Mouse (Mus musculus) MEL (cell line): ENCODE data around the gene Krt34. TPM values are rescaled to one million over a fixed set of nuclear protein-coding genes. Genes with fewer than 3 reads are reported as not detected.

Source experiments
- DNase-seq: peaks from one replicate; pipeline ENCODE4 v3.0.0; 2011; ENCODE audit warnings: low read depth, low spot score
- H3K27ac ChIP-seq: 2 replicates; pipeline ENCODE4 v1.5.1; 2012; ENCODE audit warnings: low read depth, mild to moderate bottlenecking, control low read depth, low read length, moderate library complexity; ENCODE audit not compliant: control insufficient read depth
- H3K27me3 ChIP-seq, 2 experiments: fragments of 150-350 bp in 1 of 2; sonication (generic) in 1 of 2; 2 replicates each; pipeline ENCODE4 v1.6.1; 2012; ENCODE audit warnings: low read length in 2 of 2, mild to moderate bottlenecking in 2 of 2, improper control_type of control experiment in 1 of 2, moderate library complexity in 1 of 2; ENCODE audit not compliant: insufficient read depth in 2 of 2, control insufficient read depth in 1 of 2
- H3K36me3 ChIP-seq, 2 experiments: 2 replicates each; pipeline ENCODE4 v1.6.1; 2012 to 2014; ENCODE audit warnings: low read length in 2 of 2, improper control_type of control experiment in 1 of 2, inconsistent platforms in 1 of 2, mild to moderate bottlenecking in 1 of 2; ENCODE audit not compliant: insufficient read depth in 2 of 2, control insufficient read depth in 1 of 2
- H3K4me1 ChIP-seq, 2 experiments: fragments of 150-350 bp in 1 of 2; sonication (generic) in 1 of 2; 2 replicates each; pipeline ENCODE4 v1.6.1; 2012; ENCODE audit warnings: low read length in 2 of 2, improper control_type of control experiment in 1 of 2, mild to moderate bottlenecking in 1 of 2; ENCODE audit not compliant: insufficient read depth in 2 of 2, control insufficient read depth in 1 of 2
- H3K4me3 ChIP-seq, 2 experiments: fragments of 150-350 bp in 1 of 2; sonication (generic) in 1 of 2; 2 replicates each; pipeline ENCODE4 v1.5.1; 2012; ENCODE audit warnings: low read depth in 2 of 2, low read length in 2 of 2, mild to moderate bottlenecking in 2 of 2, moderate library complexity in 2 of 2, control low read depth in 1 of 2, improper control_type of control experiment in 1 of 2; ENCODE audit not compliant: control insufficient read depth in 1 of 2, insufficient read depth in 1 of 2
- H3K79me2 ChIP-seq: 2 replicates; pipeline ENCODE4 v1.6.1; 2012; ENCODE audit warnings: mild to moderate bottlenecking, low read length, moderate library complexity; ENCODE audit not compliant: control insufficient read depth, poor library complexity, insufficient read depth
- H3K9ac ChIP-seq: 2 replicates; pipeline ENCODE4 v1.6.1; 2012; ENCODE audit warnings: low read depth, mild to moderate bottlenecking, control low read depth, low read length, moderate library complexity; ENCODE audit not compliant: control insufficient read depth, poor library complexity, severe bottlenecking
- H3K9me3 ChIP-seq: fragments of 150-350 bp; sonication (generic); replicated peaks from 2 replicates; pipeline ENCODE4 v1.6.1; 2012; ENCODE audit warnings: mild to moderate bottlenecking, low read length, improper control_type of control experiment, moderate library complexity; ENCODE audit not compliant: insufficient read depth
- CHD1 ChIP-seq: IDR thresholded peaks from 2 replicates; pipeline ENCODE4 v1.6.1; 2012; ENCODE audit warnings: low read depth, mild to moderate bottlenecking, inconsistent platforms, low read length, improper control_type of control experiment
- CHD2 ChIP-seq: IDR thresholded peaks from 2 replicates; pipeline ENCODE4 v1.6.1; 2011; ENCODE audit warnings: low read length, improper control_type of control experiment
- E2F4 ChIP-seq: IDR thresholded peaks from 2 replicates; pipeline ENCODE4 v1.6.1; 2011; ENCODE audit warnings: low read depth, low read length, improper control_type of control experiment, borderline replicate concordance
- ELF1 ChIP-seq: IDR thresholded peaks from 2 replicates; pipeline ENCODE4 v1.6.1; 2014; ENCODE audit warnings: low read depth, mild to moderate bottlenecking, inconsistent platforms, low read length, improper control_type of control experiment, moderate library complexity
- ETS1 ChIP-seq: IDR thresholded peaks from 2 replicates; pipeline ENCODE4 v1.6.1; 2012; ENCODE audit warnings: low read depth, mild to moderate bottlenecking, inconsistent platforms, low read length, improper control_type of control experiment, moderate library complexity
- GATA1 ChIP-seq: IDR thresholded peaks from 2 replicates; pipeline ENCODE4 v1.6.1; 2011; ENCODE audit warnings: low read depth, low read length, improper control_type of control experiment
- MAZ ChIP-seq: IDR thresholded peaks from 2 replicates; pipeline ENCODE4 v1.6.1; 2012; ENCODE audit warnings: low read depth, mild to moderate bottlenecking, inconsistent platforms, low read length, improper control_type of control experiment
- MYC ChIP-seq: IDR thresholded peaks from 2 replicates; pipeline ENCODE4 v1.6.1; 2011; ENCODE audit warnings: low read depth, mild to moderate bottlenecking, low read length, improper control_type of control experiment, moderate library complexity
- POLR2AphosphoS2 ChIP-seq: IDR thresholded peaks from 2 replicates; pipeline ENCODE4 v1.6.1; 2011; ENCODE audit warnings: low read length, improper control_type of control experiment
- RAD21 ChIP-seq: IDR thresholded peaks from 2 replicates; pipeline ENCODE4 v1.6.1; 2011; ENCODE audit warnings: mild to moderate bottlenecking, low read depth, low read length, improper control_type of control experiment
- RCOR1 ChIP-seq: IDR thresholded peaks from 2 replicates; pipeline ENCODE4 v1.6.1; 2012; ENCODE audit warnings: low read depth, mild to moderate bottlenecking, inconsistent platforms, low read length, improper control_type of control experiment
- SMC3 ChIP-seq: IDR thresholded peaks from 2 replicates; pipeline ENCODE4 v1.6.1; 2011; ENCODE audit warnings: low read depth, low read length, improper control_type of control experiment
- TAL1 ChIP-seq: IDR thresholded peaks from 2 replicates; pipeline ENCODE4 v1.6.1; 2012; ENCODE audit warnings: mild to moderate bottlenecking, inconsistent platforms, low read length, moderate library complexity, mixed read lengths
- TCF12 ChIP-seq: IDR thresholded peaks from 2 replicates; pipeline ENCODE4 v1.6.1; 2014; ENCODE audit warnings: low read depth, mild to moderate bottlenecking, inconsistent platforms, low read length, improper control_type of control experiment, moderate library complexity
- UBTF ChIP-seq: IDR thresholded peaks from 2 replicates; pipeline ENCODE4 v1.6.1; 2012; ENCODE audit warnings: low read depth, mild to moderate bottlenecking, inconsistent platforms, low read length, improper control_type of control experiment, moderate library complexity, borderline replicate concordance; ENCODE audit not compliant: insufficient read depth
- USF1 ChIP-seq: IDR thresholded peaks from 2 replicates; pipeline ENCODE4 v1.6.1; 2014; ENCODE audit warnings: low read depth, mild to moderate bottlenecking, inconsistent platforms, low read length, improper control_type of control experiment, moderate library complexity
- ZKSCAN1 ChIP-seq: IDR thresholded peaks from 2 replicates; pipeline ENCODE4 v1.6.1; 2012; ENCODE audit warnings: low read depth, mild to moderate bottlenecking, inconsistent platforms, low read length, improper control_type of control experiment, moderate library complexity
- ZNF384 ChIP-seq: IDR thresholded peaks from 2 replicates; pipeline ENCODE4 v1.6.1; 2012; ENCODE audit warnings: low read depth, mild to moderate bottlenecking, inconsistent platforms, low read length, improper control_type of control experiment
- polyA plus RNA-seq, 2 experiments: library from polyadenylated mRNA; stranded (reverse) in 1 of 2; unstranded in 1 of 2; fragments of >175 nt in 1 of 2; fragments of >200 nt in 1 of 2; gene quantifications; 2 replicates each; pipeline versions ENCODE4 v1.2.1 to v1.2.4; 2012; ENCODE audit warnings: low replicate concordance in 2 of 2, low read depth in 1 of 2; ENCODE audit not compliant: insufficient read length in 2 of 2, insufficient read depth in 1 of 2, missing spikeins in 1 of 2
- total RNA-seq: library from RNA; depleted of rRNA; stranded (reverse); fragments of 300-350 nt; gene quantifications from 2 replicates; pipeline ENCODE4 v1.2.3, GENCODE M21; 2012

Krt34 gene
- total and polyA plus RNA-seq, 3 experiments = not detected

DNA sequence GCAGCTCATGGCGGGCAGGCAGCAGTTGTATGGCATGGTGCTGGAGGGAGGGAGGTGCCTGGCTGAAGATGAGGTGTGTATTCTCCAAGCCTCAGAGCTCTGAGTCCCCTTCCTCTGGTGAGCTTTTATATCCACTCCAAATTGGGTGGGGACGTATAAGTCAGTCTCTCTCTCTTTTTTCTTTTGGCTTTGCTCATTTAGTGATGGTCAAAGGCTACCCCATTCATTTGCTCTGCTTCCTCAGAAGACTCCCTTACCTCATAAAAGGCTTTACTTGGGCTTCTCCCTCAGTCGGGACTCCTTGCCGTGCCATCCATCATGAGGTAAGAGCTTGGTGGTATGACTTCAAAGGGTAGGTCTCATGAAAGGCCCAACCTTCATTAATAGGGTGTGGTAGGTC, 25.2 kb downstream of the Krt34 start, which contains the start of gene Krt33a:
Gene Krt33a, minus strand, starts transcription at position 101 of the 400 bp plus-strand sequence.
- Histone ChIP-seq H3K9ac (no peak within 1 kb of the TSS), H3K4me3 (no peak within 1 kb of the TSS), H3K79me2 (no peaks in the 10 kb centered on the region), H3K27me3 (no peaks in the 10 kb centered on the region), H3K27ac (no peak within 1 kb of the TSS), H3K4me1 (no peaks in the 10 kb centered on the region), H3K9me3 (no peaks in the 10 kb centered on the region), H3K36me3 (no peaks in the 10 kb centered on the region)
- no peak for DNase-seq
- TF ChIP-seq MAZ (no peak), POLR2AphosphoS2 (no peak), SMC3 (no peak)

DNA sequence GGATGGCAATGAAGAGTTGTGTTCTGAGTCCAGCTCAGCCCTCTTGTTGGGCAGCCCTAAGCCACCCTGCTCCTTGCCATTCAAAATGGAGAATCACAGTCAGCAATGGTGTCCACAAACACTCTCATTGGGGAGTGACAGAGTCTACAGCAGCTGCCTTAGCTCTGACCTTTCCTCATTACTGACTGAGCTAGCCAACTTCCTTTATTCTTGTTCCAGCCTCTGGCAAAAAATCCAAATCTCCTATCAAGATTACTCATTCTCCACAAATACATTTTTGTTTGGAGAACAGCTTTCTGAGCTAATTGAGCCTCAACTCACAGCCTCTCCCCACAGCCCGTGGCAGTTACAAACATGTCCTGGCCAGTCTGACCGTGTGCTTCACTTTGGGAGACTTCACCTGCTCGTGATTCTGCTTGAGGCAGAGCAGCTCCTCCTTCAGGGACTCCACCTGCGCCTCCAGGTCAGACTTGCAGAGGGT, 27.6 kb downstream of the Krt34 start:
- DNase-seq = no peak
- no peaks in the 10 kb centered on the region for H3K9me3 ChIP-seq
- no peaks in the 10 kb centered on the region for H3K27me3 ChIP-seq
- no peaks in the 10 kb centered on the region for H3K36me3 ChIP-seq
- no peak overlapping the region for H3K4me3 ChIP-seq
- H3K79me2 ChIP-seq = no peaks in the 10 kb centered on the region
- no peak overlapping the region for H3K27ac ChIP-seq
- TF ChIP-seq ELF1 = no peak
- no peak for TF ChIP-seq GATA1
- no peak for TF ChIP-seq CHD1
- TF ChIP-seq SMC3 = no peak
- no peak for TF ChIP-seq MAZ
- no peak for TF ChIP-seq CHD2
- no peak for TF ChIP-seq TAL1
- TF ChIP-seq UBTF = no peak
- TF ChIP-seq ETS1 = no peak
- no peak for TF ChIP-seq E2F4
- TF ChIP-seq MYC = no peak
- TF ChIP-seq USF1 = no peak
- TF ChIP-seq ZNF384 = no peak
- TF ChIP-seq RCOR1 = no peak
- no peak for TF ChIP-seq ZKSCAN1
- TF ChIP-seq TCF12 = no peak
- TF ChIP-seq RAD21 = no peak
- H3K9ac ChIP-seq = no peak overlapping the region
- H3K4me1 ChIP-seq = no peaks in the 10 kb centered on the region
